Mouse (Mus musculus) spleen, embryonic (tissue): ENCODE data around the gene Krtap5-3.
"Not testable (repeated sequence)": the region's sequence is repeated elsewhere in the genome, so short reads cannot be mapped to it uniquely, and the experiment has no call there.

ENCODE experiments used
- CTCF ChIA-PET: fragments of 350-600 bp; sonication (Branson Sonifier 250); formaldehyde crosslinking; loops from one replicate; lab custom pipeline; 2022; lab: Charles Lee

Gene Krtap5-3

GRCm38 (mm10) chr7:142201064-142201463, at the start of gene Krtap5-3:
Gene Krtap5-3 (plus strand): TSS chr7:142201364.
- CTCF ChIA-PET: interaction anchor here (0.9 kb wide), 1 partner anchor 33 kb away, joined by 4 read pairs; no protein-coding TSS in a partner anchor

DNA sequence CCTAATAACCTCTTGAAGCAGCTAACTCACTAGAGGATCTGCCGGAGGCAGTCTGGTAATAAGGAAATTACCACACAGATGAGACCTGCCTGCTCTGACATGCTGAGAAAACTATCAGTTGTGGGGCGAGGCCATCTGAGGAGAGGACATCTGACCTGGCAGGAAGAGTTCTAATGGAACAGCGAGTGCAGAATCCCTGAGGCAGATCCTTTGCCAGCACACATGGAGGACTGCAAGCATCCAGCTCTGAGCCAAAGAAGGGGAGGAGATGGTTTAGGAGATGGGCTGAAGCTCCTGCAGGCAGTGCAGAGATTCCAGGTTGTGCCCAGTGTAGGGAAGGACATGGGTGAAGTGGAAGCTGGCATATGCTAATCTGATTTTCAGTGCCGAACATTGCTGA, 49.0 kb upstream of the Krtap5-3 start:
- CTCF ChIA-PET: no interaction called here

GRCm38 (mm10) chr7:142155308-142155707, 45.9 kb upstream of the Krtap5-3 start:
- CTCF ChIA-PET: no interaction called here

- CTCF ChIA-PET: interaction anchor here (0.6 kb wide), 1 partner anchor 113 kb away, joined by 4 read pairs; no protein-coding TSS in a partner anchor
These were observed 44.2 kb upstream of the Krtap5-3 start, which contains the start of gene Gm29735 for GRCm38 (mm10) chr7:142157013-142157412. Gene Gm29735 (minus strand): TSS chr7:142157113.

DNA sequence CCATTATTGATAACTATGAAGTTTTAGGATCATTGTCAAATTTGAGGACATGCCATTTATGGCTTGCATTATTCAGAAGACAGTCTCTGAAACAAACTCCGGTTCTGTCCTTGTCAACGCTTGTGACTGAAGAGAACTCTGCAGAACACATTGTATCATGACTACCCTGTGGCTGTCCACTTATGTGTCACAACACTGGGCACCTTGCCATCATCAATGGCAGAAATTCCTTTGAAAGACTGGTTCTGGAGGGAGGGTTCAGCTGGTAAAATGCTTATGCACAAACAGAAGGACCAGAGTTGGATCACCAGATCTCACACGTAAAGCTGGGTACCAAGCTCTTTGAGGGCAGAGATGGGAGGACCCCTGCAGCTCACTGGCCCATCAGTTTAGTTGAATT, 41.8 kb upstream of the Krtap5-3 start:
- CTCF ChIA-PET: no interaction called here

DNA sequence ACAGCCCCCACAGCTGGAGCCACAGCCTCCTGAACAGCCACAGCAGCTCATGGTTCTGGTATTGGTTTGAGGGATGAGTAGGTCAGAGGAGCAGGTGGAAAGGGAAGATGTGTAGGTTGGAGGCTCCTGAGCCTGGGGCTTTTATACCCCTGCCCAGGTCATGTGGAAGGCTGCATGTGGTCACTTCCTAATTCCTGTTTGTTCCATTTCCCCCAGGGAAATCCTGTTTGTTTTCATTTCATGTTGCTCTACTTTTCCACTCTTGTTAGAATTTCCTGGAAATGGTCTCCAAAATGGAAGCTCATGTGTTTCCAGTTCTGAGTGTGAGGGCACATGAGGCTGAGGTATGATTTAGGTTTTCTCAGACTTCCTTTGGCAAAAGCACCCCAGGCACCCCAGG, 35.5 kb upstream of the Krtap5-3 start, which contains the start of gene Gm4553:
Gene Gm4553, minus strand, starts transcription at position 101 of the 400 bp plus-strand sequence.
- CTCF ChIA-PET: not testable (repeated sequence)

GRCm38 (mm10) chr7:142169836-142170235, 31.3 kb upstream of the Krtap5-3 start:
- CTCF ChIA-PET: no interaction called here

- CTCF ChIA-PET: not testable (repeated sequence)
These were observed 25.3 kb upstream of the Krtap5-3 start, which contains the start of gene Krtap5-2 for GRCm38 (mm10) chr7:142175905-142176304. Gene Krtap5-2 (minus strand): TSS chr7:142176005.

GRCm38 (mm10) chr7:142178685-142179084, 22.5 kb upstream of the Krtap5-3 start:
- CTCF ChIA-PET: interaction anchor here (0.6 kb wide), 1 partner anchor 1154 kb away, joined by 3 read pairs; no protein-coding TSS in a partner anchor

- CTCF ChIA-PET: no interaction called here
These were observed 20.1 kb upstream of the Krtap5-3 start for GRCm38 (mm10) chr7:142181021-142181420.

DNA sequence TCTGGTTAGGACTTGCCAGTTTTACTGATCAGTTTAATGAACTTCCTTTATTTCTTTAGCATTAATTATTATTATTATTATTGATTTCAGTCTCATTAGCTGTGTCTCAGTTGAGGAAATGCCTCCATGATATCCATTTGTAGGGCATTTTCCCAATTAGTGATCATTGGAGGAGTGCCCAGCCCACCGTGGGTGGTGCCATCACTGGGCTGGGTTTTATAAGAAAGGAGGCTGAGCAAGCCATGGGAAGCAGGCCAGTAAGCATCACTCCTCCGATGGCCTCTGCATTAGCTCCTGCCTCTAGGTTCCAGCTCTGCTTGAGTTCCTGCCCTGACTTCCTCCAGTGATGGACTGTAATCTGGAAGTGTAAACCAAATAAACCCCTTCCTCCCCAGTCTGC, 13.0 kb upstream of the Krtap5-3 start:
- CTCF ChIA-PET: no interaction called here

DNA sequence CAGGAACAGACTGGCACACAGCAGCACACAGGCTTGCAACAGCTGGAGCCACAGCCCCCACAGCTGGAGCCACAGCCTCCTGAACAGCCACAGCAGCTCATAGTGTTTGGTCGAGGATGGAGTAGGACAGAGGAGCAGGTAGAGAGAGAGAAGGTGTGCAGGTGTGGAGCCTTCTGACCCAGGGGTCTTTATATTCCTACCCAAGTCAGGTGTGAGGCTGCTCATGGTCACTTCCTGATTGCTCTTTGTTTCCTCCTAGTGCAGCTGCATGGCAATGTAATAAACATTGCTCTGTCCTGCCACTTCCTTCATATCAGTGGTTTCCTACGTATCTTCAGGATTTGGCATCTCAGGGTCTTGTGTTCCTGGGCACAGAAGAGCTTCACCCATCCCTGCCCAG, 10.9 kb upstream of the Krtap5-3 start, which contains the start of gene Gm10153:
Gene Gm10153, minus strand, starts transcription at position 101 of the 400 bp plus-strand sequence.
- CTCF ChIA-PET: no interaction called here

DNA sequence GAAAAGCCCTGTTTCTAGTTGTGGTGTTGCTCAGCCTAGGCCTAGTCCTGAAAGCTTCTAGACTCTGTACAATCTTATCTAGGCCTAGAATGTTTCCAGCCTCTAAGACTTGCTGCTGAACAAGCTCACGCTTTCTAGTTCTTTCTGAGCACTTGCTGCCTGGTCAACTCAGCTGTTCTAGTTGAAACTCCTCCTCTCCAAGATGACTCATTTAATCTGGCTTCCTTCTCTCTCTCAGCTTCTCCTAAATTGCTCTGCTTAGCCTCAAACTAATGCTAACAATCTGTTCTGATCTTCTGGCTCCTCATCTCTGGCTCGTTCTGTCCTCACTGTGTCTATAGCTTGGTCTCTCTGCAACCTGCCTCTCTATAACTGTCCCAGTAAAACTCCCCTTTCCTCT, 2.4 kb upstream of the Krtap5-3 start:
- CTCF ChIA-PET: no interaction called here

DNA sequence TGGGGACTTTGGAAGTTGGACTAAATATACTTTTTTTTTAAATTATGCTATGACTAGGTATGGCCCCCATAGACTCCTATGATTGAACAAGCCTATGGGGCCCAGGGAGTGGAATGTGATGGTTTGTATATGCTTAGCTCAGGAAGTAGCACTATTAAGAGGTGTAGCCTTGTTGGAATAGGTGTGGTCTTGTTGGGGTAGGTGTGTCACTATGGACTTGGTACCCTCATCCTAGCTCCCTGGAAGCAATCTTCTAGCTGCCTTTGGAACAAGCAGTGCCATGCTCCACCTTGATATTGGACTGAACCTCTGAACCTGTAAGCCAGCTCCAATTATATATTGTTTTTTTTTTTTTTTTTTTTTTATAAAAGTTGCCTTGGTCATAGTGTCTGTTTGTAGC, 4.3 kb downstream of the Krtap5-3 start:
- CTCF ChIA-PET: no interaction called here

- CTCF ChIA-PET: not testable (repeated sequence)
These were observed 5.7 kb downstream of the Krtap5-3 start for GRCm38 (mm10) chr7:142206891-142207290.

GRCm38 (mm10) chr7:142211559-142211958, 10.4 kb downstream of the Krtap5-3 start, which contains the start of gene Gm7579:
Gene Gm7579 (plus strand): TSS chr7:142211859.
- CTCF ChIA-PET: no interaction called here

- CTCF ChIA-PET: not testable (repeated sequence)
These were observed 11.0 kb downstream of the Krtap5-3 start for GRCm38 (mm10) chr7:142212136-142212535.

- CTCF ChIA-PET: no interaction called here
These were observed 23.4 kb downstream of the Krtap5-3 start for GRCm38 (mm10) chr7:142224518-142224917.

DNA sequence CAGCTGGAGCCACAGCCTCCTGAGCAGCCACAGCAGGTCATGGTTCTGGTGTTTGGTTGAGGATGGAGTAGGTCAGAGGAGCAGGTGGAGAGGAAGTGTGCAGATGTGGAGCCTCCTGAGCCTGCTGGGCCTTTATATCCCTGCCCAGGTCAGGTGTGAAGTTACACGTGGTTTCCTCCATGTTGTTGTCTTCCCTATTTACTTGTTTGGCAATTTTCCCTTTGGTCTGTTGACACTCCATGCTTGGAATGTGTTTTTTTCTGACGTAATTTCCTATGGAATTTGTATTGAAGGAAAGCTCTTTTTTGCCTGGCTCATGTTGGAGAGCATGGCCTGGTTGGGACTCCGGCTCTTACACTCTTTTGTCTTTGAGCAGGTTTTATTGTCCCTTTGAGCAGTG, 28.7 kb downstream of the Krtap5-3 start, which contains the start of gene Krtap5-5:
Gene Krtap5-5, minus strand, starts transcription at position 101 of the 400 bp plus-strand sequence.
- CTCF ChIA-PET: interaction anchor here (0.6 kb wide), 1 partner anchor 387 kb away, joined by 6 read pairs; no protein-coding TSS in a partner anchor

- CTCF ChIA-PET: no interaction called here
These were observed 30.4 kb downstream of the Krtap5-3 start for GRCm38 (mm10) chr7:142231540-142231939.

DNA sequence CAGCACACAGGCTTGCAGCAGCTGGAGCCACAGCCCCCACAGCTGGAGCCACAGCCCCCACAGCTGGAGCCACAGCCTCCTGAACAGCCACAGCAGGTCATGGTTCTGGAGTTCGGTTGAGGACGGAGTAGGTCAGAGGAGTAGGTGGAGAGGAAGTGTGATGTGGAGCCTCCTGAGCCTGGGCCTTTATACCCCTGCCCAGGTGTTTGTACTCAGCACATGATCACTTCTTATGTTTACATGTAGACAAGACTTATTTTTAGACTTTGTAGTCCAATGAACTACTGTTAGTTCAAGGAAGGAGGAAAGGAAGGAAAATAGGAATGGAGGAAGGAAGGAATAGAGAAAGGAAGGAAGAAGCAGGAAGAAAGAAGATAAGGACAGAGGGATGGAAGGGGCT, 39.8 kb downstream of the Krtap5-3 start, which contains the start of gene Gm40460:
Gene Gm40460, minus strand, starts transcription at position 101 of the 400 bp plus-strand sequence.
- CTCF ChIA-PET: no interaction called here

- CTCF ChIA-PET: no interaction called here
These were observed 48.7 kb downstream of the Krtap5-3 start for GRCm38 (mm10) chr7:142249824-142250223.
